Mouse (Mus musculus): Measurements from ENCODE around the gene Ogfod3. TPM values are rescaled to one million over a fixed set of nuclear protein-coding genes. Genes with fewer than 3 reads are reported as not detected.

The Ogfod3 gene
- polyA plus RNA-seq, 1 experiment from 2014 or later: 20.0 TPM

DNA sequence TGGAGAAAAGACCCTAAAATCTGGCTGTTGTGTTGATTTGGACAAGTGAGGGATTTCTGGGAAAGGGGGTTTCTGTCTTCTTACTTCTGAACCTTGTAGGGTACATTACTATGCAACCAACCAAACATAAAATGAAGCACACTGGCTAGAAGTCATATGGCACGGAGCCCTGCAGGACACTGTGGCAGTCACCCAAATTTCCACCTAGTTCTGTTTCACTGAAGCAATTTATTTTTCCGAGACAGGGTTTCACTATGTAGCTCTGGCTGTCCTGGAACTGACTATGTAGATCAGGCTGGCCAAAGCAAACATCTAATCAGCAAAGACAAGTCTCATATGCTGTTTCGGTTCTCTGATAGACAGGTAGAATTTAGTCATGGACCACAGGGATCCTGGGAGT is 14.8 kb downstream of the Ogfod3 start:
- Histone ChIP-seq H3K4me1 (no peaks in the 10 kb centered on the region), H3K27ac (no peak overlapping the region), H3K36me3 (peaks cover 28% of the 10 kb centered on the region), H3K4me3 (no peak overlapping the region), H3K4me2 (replicated peaks) (no peak overlapping the region), H3K9me3 (no peaks in the 10 kb centered on the region), H3K9ac (no peak overlapping the region), H3K27me3 (no peaks in the 10 kb centered on the region)
- WGBS: 82% methylated on average over 3 of the region's 3 CpGs
- no peak for ATAC-seq (ENCODE audit: low FRiP score, low read depth)

DNA sequence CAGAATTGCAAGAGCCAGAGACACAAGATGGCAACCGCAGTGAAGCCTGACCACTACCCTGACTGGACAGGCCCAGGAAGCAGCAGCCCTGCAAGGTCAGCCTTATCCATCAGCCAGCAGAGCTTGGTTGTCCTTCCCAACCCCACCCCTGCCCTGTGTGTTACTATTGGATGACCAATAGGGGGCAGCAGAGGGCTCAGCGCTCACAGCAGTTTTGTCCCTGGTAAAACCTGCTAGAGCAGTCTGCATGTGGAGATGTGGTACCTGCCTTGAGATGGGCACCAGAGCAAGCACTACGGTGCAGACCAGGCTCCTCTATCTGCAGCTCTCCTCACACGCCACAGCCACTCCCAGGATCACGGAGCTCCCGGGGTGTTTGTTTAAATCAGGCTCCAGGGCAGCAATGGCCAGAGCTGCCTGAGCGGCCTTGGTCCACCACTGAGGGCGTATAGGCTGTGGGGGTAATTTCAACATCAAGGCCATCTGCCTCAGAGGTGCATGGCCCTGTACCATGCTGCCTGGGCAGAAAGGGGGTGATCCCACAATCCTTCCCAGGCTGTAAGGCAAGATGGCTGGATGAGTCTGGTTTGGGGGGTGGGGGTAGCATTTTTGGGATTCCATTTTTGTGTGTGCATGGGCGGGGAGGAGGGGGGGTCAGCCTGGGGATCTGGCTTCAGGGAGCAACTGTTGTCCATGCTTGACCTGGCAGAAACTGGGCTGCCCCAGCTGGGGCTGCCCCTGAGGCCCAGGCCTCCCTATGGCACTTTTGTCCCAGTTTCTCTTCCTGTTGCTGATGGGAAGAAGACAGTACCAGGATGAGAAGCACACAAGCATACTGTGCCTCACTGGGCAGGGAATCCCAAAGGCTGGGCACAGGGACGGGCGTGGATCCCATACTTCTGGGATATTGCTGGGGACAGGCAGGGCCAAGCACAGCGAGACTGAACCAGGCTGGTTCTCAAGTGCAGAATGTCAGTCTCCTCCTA is 27.9 kb downstream of the Ogfod3 start:
- no peak overlapping the region for H3K27ac ChIP-seq
- no peaks in the 10 kb centered on the region for H3K9me3 ChIP-seq
- H3K27me3 ChIP-seq: no peaks in the 10 kb centered on the region
- H3K4me1 ChIP-seq: no peaks in the 10 kb centered on the region
- peak; percentile 25; the same call in 1 of the 2 replicates for ATAC-seq (ENCODE audit: low FRiP score, low read depth)
- H3K36me3 ChIP-seq: peaks cover 11% of the 10 kb centered on the region
- no peak overlapping the region for H3K9ac ChIP-seq
- no peak overlapping the region for H3K4me2 ChIP-seq (replicated peaks)
- H3K4me3 ChIP-seq: no peak overlapping the region
- WGBS: 53% methylated on average over 12 of the region's 12 CpGs

DNA sequence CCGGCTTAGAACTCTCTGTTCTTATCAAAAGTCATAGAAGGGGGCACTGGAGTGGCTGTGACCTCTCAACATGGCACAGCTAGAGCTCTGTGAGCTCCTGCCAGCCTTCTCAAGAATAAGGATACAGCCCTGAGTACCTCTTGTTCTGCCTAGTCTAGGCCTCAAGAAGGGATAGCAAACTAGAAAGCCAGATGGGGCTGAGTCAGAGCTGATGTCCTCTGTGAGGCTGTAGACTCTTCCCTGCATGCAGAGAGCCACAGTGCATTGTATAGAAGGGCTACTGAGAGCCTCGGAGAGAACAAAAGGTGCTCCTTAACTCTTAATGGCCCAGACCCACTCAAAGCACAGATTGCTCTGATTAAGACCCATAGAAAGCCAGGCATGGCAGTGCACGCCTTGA is 30.3 kb downstream of the Ogfod3 start:
- Histone ChIP-seq H3K4me3 (no peak overlapping the region), H3K4me2 (replicated peaks) (no peak overlapping the region), H3K9me3 (no peaks in the 10 kb centered on the region), H3K27ac (no peak overlapping the region), H3K9ac (no peak overlapping the region), H3K36me3 (no peaks in the 10 kb centered on the region), H3K27me3 (no peaks in the 10 kb centered on the region), H3K4me1 (no peaks in the 10 kb centered on the region)
- WGBS: 41% methylated on average over 3 of the region's 3 CpGs
- ATAC-seq (ENCODE audit: low FRiP score, low read depth): no peak

- no peak for ATAC-seq (ENCODE audit: low FRiP score, low read depth)
- no peak overlapping the region for H3K4me3 ChIP-seq
- no peak overlapping the region for H3K9ac ChIP-seq
- H3K4me2 ChIP-seq (replicated peaks): no peak overlapping the region
- H3K9me3 ChIP-seq: no peaks in the 10 kb centered on the region
- 64% methylated on average over 5 of the region's 5 CpGs for WGBS
- no peaks in the 10 kb centered on the region for H3K27me3 ChIP-seq
- H3K27ac ChIP-seq: no peak overlapping the region
- H3K4me1 ChIP-seq: no peaks in the 10 kb centered on the region
- H3K36me3 ChIP-seq: no peaks in the 10 kb centered on the region
These were observed 31.3 kb downstream of the Ogfod3 start for GRCm38 (mm10) chr11:121173203-121173602.

DNA sequence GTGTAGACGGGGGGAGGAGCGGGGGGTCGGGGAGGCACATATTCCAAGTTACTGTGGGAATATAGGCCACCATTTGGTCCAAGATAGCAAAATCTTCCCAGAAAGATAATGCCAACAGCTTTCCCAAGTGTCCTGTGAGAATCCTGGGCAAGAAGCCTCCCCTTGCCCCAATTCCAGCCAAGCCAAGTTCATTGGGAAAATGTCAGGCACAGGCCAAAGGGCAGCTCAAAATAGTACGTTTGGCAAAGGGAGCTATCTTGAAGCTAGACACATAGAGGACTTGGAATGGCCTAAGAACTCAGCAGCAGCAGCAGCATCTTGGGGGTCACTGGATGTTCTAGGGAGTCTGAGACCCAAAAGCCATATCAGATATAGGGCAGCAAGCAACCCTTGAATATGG is 40.8 kb downstream of the Ogfod3 start:
- Histone ChIP-seq H3K36me3 (no peaks in the 10 kb centered on the region), H3K4me3 (no peak overlapping the region), H3K9me3 (no peaks in the 10 kb centered on the region), H3K4me2 (replicated peaks) (no peak overlapping the region), H3K27me3 (no peaks in the 10 kb centered on the region), H3K27ac (no peak overlapping the region), H3K4me1 (no peaks in the 10 kb centered on the region), H3K9ac (no peak overlapping the region)
- WGBS: 77% methylated on average over 4 of the region's 4 CpGs
- no peak for ATAC-seq (ENCODE audit: low FRiP score, low read depth)

DNA sequence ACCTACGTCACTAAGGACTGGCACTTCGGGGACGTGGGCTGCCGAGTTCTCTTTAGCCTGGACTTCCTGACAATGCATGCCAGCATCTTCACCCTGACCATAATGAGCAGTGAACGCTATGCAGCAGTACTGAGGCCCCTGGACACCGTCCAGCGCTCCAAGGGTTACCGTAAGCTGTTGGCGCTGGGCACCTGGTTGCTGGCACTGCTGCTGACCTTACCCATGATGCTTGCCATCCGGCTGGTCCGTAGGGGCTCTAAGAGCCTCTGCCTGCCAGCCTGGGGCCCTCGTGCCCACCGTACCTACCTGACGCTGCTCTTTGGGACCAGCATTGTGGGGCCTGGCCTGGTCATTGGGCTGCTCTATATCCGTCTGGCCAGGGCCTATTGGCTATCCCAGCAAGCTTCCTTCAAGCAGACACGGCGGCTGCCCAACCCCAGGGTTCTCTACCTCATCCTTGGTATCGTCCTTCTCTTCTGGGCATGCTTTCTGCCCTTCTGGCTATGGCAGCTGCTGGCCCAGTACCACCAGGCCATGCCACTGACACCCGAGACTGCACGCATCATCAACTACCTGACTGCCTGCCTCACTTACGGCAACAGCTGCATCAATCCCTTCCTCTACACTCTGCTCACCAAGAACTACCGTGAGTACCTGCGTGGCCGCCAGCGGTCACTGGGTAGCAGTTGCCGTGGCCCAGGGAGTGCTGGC is 43.7 kb downstream of the Ogfod3 start:
- Histone ChIP-seq H3K27me3 (peaks cover 25% of the 10 kb centered on the region), H3K4me3 (no peak overlapping the region), H3K9me3 (no peaks in the 10 kb centered on the region), H3K4me1 (peaks cover 10% of the 10 kb centered on the region), H3K36me3 (no peaks in the 10 kb centered on the region), H3K9ac (no peak overlapping the region), H3K4me2 (replicated peaks) (no peak overlapping the region), H3K27ac (no peak overlapping the region)
- WGBS: 87% methylated on average over 26 of the region's 26 CpGs
- no peak for ATAC-seq (ENCODE audit: low FRiP score, low read depth)

- peaks cover 33% of the 10 kb centered on the region for H3K27me3 ChIP-seq
- no peak within 1 kb of the TSS for H3K9ac ChIP-seq
- no peaks in the 10 kb centered on the region for H3K9me3 ChIP-seq
- H3K27ac ChIP-seq: no peak within 1 kb of the TSS
- H3K36me3 ChIP-seq: no peaks in the 10 kb centered on the region
- H3K4me1 ChIP-seq: peaks cover 10% of the 10 kb centered on the region
- no peak within 1 kb of the TSS for H3K4me2 ChIP-seq (replicated peaks)
- 89% methylated on average over 5 of the region's 5 CpGs for WGBS
- ATAC-seq (ENCODE audit: low FRiP score, low read depth): no peak
- no peak within 1 kb of the TSS for H3K4me3 ChIP-seq
These were observed 44.5 kb downstream of the Ogfod3 start, which contains the start of gene Uts2r for GRCm38 (mm10) chr11:121159971-121160370. Gene Uts2r, plus strand, starts transcription at chr11:121160271.

DNA sequence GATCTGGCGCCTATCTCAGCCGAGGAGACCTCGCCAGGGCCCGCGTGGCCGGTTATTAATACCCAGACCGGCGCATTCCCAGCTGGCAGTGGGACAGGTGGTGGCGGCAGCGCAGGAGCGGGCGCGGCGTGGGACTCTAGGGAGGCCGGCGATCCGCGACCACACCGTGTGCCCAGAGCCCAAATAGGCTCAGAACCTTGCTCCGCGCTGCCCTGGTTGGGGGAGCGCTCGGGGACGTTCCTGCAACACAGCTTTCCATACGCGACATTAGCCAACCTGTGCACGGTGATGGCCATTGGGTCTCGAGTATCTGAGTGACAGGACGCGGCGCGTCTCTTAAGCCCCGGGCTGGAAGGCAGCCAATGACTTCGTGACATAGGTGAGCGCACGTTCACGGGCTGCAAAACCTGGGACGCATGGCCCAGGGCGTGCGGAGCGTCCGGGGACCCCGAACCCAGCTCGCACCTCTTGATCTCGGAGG is 48.1 kb downstream of the Ogfod3 start:
- Histone ChIP-seq H3K27ac (no peak overlapping the region), H3K4me1 (peaks cover 10% of the 10 kb centered on the region), H3K27me3 (peaks cover 54% of the 10 kb centered on the region), H3K36me3 (no peaks in the 10 kb centered on the region), H3K9me3 (no peaks in the 10 kb centered on the region), H3K4me3 (peak overlapping the region; percentile 42), H3K4me2 (replicated peaks) (peak overlapping the region; percentile 71), H3K9ac (peak overlapping the region; percentile 43; the same call in 1 of the 2 replicates)
- peak; percentile 66 for ATAC-seq (ENCODE audit: low FRiP score, low read depth)
- 2% methylated on average over 45 of the region's 45 CpGs for WGBS

DNA sequence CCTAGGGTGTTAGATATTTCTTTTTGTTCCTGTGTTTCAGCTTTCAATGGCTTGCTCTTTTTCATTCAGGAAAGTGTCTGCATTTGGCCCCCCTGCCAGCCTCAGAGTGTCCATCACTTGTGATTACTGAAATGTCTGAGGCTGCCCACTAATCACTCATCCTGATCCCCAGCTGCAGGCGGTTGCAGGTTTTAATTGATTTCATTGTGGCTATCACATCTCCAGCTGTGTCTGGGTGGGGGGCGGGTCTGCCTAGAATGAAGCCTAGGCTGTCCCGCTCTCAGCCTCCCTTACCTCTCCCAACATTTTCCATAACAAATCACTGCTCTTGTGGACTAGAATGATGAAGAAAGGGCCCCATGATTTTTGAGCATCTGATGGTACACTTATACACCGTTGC is 50.3 kb downstream of the Ogfod3 start:
- peaks cover 10% of the 10 kb centered on the region for H3K4me1 ChIP-seq
- no peak overlapping the region for H3K27ac ChIP-seq
- no peaks in the 10 kb centered on the region for H3K9me3 ChIP-seq
- H3K9ac ChIP-seq: no peak overlapping the region
- WGBS: 46% methylated on average over 4 of the region's 4 CpGs
- H3K4me2 ChIP-seq (replicated peaks): no peak overlapping the region
- H3K36me3 ChIP-seq: no peaks in the 10 kb centered on the region
- H3K4me3 ChIP-seq: no peak overlapping the region
- peaks cover 54% of the 10 kb centered on the region for H3K27me3 ChIP-seq
- no peak for ATAC-seq (ENCODE audit: low FRiP score, low read depth)

- no peaks in the 10 kb centered on the region for H3K9me3 ChIP-seq
- no peak overlapping the region for H3K4me3 ChIP-seq
- WGBS: 78% methylated on average over 3 of the region's 3 CpGs
These were observed 56.3 kb downstream of the Ogfod3 start for GRCm38 (mm10) chr11:121148193-121148592.

DNA sequence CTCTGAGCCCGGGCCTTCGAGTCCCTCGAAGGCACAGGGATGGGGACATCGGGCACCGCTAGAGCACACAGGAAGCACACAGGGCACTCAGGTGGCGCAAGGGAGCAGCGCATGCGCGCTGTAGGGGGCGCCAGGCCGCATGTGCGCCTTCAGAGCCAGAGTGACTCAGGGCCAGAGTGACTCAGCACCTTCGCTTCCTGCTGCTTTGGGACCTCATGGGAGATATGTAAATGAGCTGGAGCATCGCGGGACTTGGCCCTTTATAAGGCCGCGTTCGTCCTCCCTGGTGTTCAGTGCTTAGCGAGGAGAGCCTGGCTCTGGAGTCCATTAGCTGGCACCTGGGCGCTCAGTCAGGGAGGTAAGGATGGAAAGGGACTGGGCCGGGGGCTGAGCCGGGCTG is 58.6 kb downstream of the Ogfod3 start, which contains the start of gene Tex19.1:
TSS of gene Tex19.1 (plus strand) at position 279 of the 400 bp plus-strand sequence.
- Histone ChIP-seq H3K27ac (no peak within 1 kb of the TSS), H3K4me2 (replicated peaks) (no peak within 1 kb of the TSS), H3K4me3 (no peak within 1 kb of the TSS), H3K4me1 (no peaks in the 10 kb centered on the region), H3K9me3 (no peaks in the 10 kb centered on the region), H3K27me3 (no peaks in the 10 kb centered on the region), H3K36me3 (no peaks in the 10 kb centered on the region), H3K9ac (no peak within 1 kb of the TSS)
- ATAC-seq (ENCODE audit: low FRiP score, low read depth): no peak
- WGBS: 88% methylated on average over 22 of the region's 22 CpGs

More at GRCm38 (mm10) chr11:121148193-121148592, 56.3 kb downstream of the Ogfod3 start:
- no peak overlapping the region for H3K9ac ChIP-seq
- H3K36me3 ChIP-seq: no peaks in the 10 kb centered on the region
- no peaks in the 10 kb centered on the region for H3K4me1 ChIP-seq
- 0 out of 2 replicates have a peak, but pooled peaks cover 4% of the 10 kb centered on the region for H3K27me3 ChIP-seq
- no peak for ATAC-seq (ENCODE audit: low FRiP score, low read depth)
- H3K27ac ChIP-seq: no peak overlapping the region
- no peak overlapping the region for H3K4me2 ChIP-seq (replicated peaks)

Data from limb, embryonic 13.5 days (tissue).